Mouse (Mus musculus): ENCODE data around the gene St3gal3. TPM values are rescaled to one million over a fixed set of nuclear protein-coding genes. Genes with fewer than 3 reads are reported as not detected.

Gene St3gal3
- polyA plus RNA-seq, 1 experiment from 2014 or later = 9.6 TPM

GRCm38 (mm10) chr4:117990571-117990970 is 144.1 kb downstream of the St3gal3 start:
- Histone ChIP-seq H3K4me3 (no peak overlapping the region), H3K9ac (no peak overlapping the region), H3K36me3 (no peaks in the 10 kb centered on the region), H3K4me2 (no peak overlapping the region), H3K27ac (no peak overlapping the region), H3K27me3 (no peaks in the 10 kb centered on the region), H3K4me1 (peaks cover 11% of the 10 kb centered on the region), H3K9me3 (no peaks in the 10 kb centered on the region)
- 72% methylated on average over 3 of the region's 3 CpGs for WGBS
- no peak for ATAC-seq (ENCODE audit: insufficient number of reproducible peaks, low FRiP score, low TSS enrichment, low read depth)

DNA sequence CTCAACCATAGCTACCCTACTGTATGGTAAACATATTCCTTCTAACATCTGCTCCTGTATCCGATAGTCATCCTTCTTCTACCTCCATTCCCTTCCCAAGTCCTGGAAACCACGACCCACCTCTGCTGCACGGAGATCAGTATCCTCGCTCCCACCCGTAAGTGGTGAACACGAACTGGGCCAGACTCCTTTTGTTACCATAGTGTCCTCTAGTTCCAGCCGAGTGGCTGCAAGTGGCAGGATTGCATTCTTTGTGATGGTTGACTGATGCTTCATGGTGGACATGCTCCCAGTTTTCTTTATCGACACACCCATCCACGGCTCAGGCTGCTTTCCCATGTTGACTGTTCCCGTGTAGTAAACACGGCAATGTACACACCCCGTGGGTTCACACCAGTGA is 144.9 kb downstream of the St3gal3 start:
- H3K9me3 ChIP-seq = no peaks in the 10 kb centered on the region

DNA sequence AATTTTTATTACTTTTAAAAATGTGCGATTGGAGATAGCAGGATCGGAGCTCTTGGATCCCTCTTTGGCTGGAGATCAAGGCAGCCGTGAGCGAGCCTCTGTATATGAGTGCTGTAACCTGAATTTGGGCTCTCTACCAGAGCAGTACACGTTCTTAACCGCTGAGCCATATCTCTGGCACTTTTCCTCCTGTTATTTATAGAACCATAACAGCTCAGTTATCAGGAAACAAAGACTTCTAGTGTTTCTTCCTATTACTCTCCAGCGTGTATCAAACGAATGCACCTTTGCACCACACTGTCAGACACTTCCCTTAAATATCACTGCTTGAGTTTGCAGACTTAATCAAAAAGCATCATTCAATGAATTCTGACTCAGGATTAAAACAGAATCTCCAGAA is 147.9 kb downstream of the St3gal3 start:
- no peak overlapping the region for H3K9ac ChIP-seq
- no peaks in the 10 kb centered on the region for H3K27me3 ChIP-seq
- no peak for ATAC-seq (ENCODE audit: insufficient number of reproducible peaks, low FRiP score, low TSS enrichment, low read depth)
- H3K4me1 ChIP-seq = peaks cover 16% of the 10 kb centered on the region
- no peaks in the 10 kb centered on the region for H3K9me3 ChIP-seq
- H3K27ac ChIP-seq = no peak overlapping the region
- H3K4me2 ChIP-seq = no peak overlapping the region
- H3K36me3 ChIP-seq = no peaks in the 10 kb centered on the region
- 45% methylated on average over 8 of the region's 8 CpGs for WGBS
- no peak overlapping the region for H3K4me3 ChIP-seq

More for the DNA sequence above, 144.9 kb downstream of the St3gal3 start:
- WGBS = 90% methylated on average over 12 of the region's 12 CpGs
- ATAC-seq (ENCODE audit: insufficient number of reproducible peaks, low FRiP score, low TSS enrichment, low read depth) = no peak
- Histone ChIP-seq H3K4me2 (no peak overlapping the region), H3K27ac (no peak overlapping the region), H3K9ac (no peak overlapping the region), H3K36me3 (no peaks in the 10 kb centered on the region), H3K27me3 (no peaks in the 10 kb centered on the region), H3K4me1 (peaks cover 13% of the 10 kb centered on the region), H3K4me3 (no peak overlapping the region)

- no peak overlapping the region for H3K9ac ChIP-seq
- H3K4me1 ChIP-seq = peaks cover 16% of the 10 kb centered on the region
- H3K27me3 ChIP-seq = no peaks in the 10 kb centered on the region
- H3K4me3 ChIP-seq = no peak overlapping the region
- no peaks in the 10 kb centered on the region for H3K36me3 ChIP-seq
- no peak overlapping the region for H3K27ac ChIP-seq
- WGBS = 63% methylated on average over 8 of the region's 8 CpGs
- no peak overlapping the region for H3K4me2 ChIP-seq
- H3K9me3 ChIP-seq = no peaks in the 10 kb centered on the region
- no peak for ATAC-seq (ENCODE audit: insufficient number of reproducible peaks, low FRiP score, low TSS enrichment, low read depth)
These were observed 149.6 kb downstream of the St3gal3 start for GRCm38 (mm10) chr4:117984993-117985587.

DNA sequence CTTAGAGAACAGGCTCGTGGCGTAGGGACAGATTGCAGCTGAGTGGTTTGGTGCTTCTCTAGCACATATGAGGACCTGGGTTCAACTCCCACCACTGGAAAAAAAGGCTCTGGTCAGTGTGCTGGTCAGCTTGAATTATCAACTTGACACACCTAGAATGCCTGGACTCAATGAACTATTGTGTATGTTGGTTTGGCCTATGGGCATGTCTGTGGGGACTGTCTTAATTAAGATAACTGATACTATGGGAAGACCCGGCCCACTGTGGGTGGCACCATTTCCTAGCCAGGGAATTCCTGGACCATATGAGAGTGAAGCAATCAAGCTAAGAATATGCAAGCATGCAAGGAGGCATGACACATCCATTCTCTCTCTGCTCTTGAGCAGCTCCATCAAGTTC is 150.5 kb downstream of the St3gal3 start:
- H3K4me2 ChIP-seq = no peak overlapping the region
- no peaks in the 10 kb centered on the region for H3K9me3 ChIP-seq
- no peak overlapping the region for H3K4me3 ChIP-seq
- peaks cover 16% of the 10 kb centered on the region for H3K4me1 ChIP-seq
- 94% methylated on average over 3 of the region's 3 CpGs for WGBS
- no peak overlapping the region for H3K9ac ChIP-seq
- H3K27me3 ChIP-seq = no peaks in the 10 kb centered on the region
- no peak for ATAC-seq (ENCODE audit: insufficient number of reproducible peaks, low FRiP score, low TSS enrichment, low read depth)
- no peaks in the 10 kb centered on the region for H3K36me3 ChIP-seq
- no peak overlapping the region for H3K27ac ChIP-seq

DNA sequence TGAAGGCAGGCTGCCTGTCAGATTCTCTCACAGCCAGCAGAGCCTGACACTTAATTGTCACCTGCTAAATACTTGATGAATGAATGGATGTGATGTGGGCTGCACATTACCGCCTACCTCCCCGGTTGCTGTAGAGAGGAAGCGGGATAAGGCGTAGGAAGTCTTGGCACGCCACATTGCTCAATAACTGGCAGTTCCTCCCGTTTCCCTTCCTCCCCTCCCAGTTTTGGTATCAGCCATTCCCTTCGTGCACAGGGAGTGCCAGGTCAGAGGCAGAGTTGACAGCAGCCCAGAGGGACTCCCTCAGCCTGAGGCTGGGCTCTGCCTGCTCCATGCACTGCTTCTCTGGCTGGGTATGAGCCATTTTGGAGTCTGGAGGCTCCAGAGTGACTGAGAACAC is 152.0 kb downstream of the St3gal3 start:
- H3K27ac ChIP-seq = no peak overlapping the region
- ATAC-seq (ENCODE audit: insufficient number of reproducible peaks, low FRiP score, low TSS enrichment, low read depth) = no peak
- H3K36me3 ChIP-seq = no peaks in the 10 kb centered on the region
- H3K4me3 ChIP-seq = no peak overlapping the region
- no peak overlapping the region for H3K9ac ChIP-seq
- H3K4me2 ChIP-seq = no peak overlapping the region
- no peaks in the 10 kb centered on the region for H3K27me3 ChIP-seq
- H3K9me3 ChIP-seq = no peaks in the 10 kb centered on the region
- 43% methylated on average over 7 of the region's 7 CpGs for WGBS
- peaks cover 16% of the 10 kb centered on the region for H3K4me1 ChIP-seq

DNA sequence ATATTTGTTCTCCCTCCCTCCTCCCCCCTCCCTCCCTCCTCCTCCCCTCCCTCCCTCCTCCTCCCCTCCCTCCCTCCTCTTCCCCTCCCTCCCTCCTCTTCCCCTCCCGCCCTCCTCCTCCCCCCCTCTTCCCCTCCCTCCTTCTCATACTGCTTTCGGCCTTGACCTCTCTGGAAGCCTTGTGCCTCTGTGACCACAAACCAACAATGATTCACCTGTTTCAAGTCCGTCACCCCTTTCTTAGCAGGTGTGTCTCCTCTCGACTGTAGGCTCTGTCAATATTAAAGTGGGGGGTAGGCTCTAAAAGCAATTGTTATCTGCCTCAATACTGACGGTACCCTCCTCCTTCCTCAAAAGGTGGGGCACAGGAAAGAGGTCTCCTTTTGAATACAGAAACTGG is 153.2 kb downstream of the St3gal3 start:
- H3K9me3 ChIP-seq = no peaks in the 10 kb centered on the region
- ATAC-seq (ENCODE audit: insufficient number of reproducible peaks, low FRiP score, low TSS enrichment, low read depth) = no peak

GRCm38 (mm10) chr4:117980161-117980560 is 154.6 kb downstream of the St3gal3 start:
- H3K27me3 ChIP-seq = no peaks in the 10 kb centered on the region
- H3K27ac ChIP-seq = no peak overlapping the region
- no peak overlapping the region for H3K4me3 ChIP-seq
- H3K4me1 ChIP-seq = peaks cover 6% of the 10 kb centered on the region; the same call in 1 of the 2 replicates
- ATAC-seq (ENCODE audit: insufficient number of reproducible peaks, low FRiP score, low TSS enrichment, low read depth) = no peak
- H3K9me3 ChIP-seq = no peaks in the 10 kb centered on the region
- H3K9ac ChIP-seq = no peak overlapping the region
- no peak overlapping the region for H3K4me2 ChIP-seq
- H3K36me3 ChIP-seq = no peaks in the 10 kb centered on the region
- 81% methylated on average over 4 of the region's 4 CpGs for WGBS

More for the DNA sequence above, 153.2 kb downstream of the St3gal3 start:
- Histone ChIP-seq H3K4me1 (peaks cover 12% of the 10 kb centered on the region), H3K4me3 (no peak overlapping the region), H3K27me3 (no peaks in the 10 kb centered on the region), H3K4me2 (no peak overlapping the region), H3K27ac (no peak overlapping the region), H3K36me3 (no peaks in the 10 kb centered on the region), H3K9ac (no peak overlapping the region)
- WGBS = 79% methylated on average over 3 of the region's 5 CpGs

GRCm38 (mm10) chr4:117979181-117979580 is 155.5 kb downstream of the St3gal3 start:
- no peak for ATAC-seq (ENCODE audit: insufficient number of reproducible peaks, low FRiP score, low TSS enrichment, low read depth)
- WGBS = 85% methylated on average over 4 of the region's 4 CpGs
- Histone ChIP-seq H3K9me3 (no peaks in the 10 kb centered on the region), H3K27me3 (no peaks in the 10 kb centered on the region), H3K27ac (no peak overlapping the region), H3K4me3 (no peak overlapping the region), H3K4me1 (peaks cover 6% of the 10 kb centered on the region; the same call in 1 of the 2 replicates), H3K9ac (no peak overlapping the region), H3K4me2 (no peak overlapping the region), H3K36me3 (no peaks in the 10 kb centered on the region)

GRCm38 (mm10) chr4:117978282-117978681 is 156.4 kb downstream of the St3gal3 start:
- no peak for ATAC-seq (ENCODE audit: insufficient number of reproducible peaks, low FRiP score, low TSS enrichment, low read depth)
- no peaks in the 10 kb centered on the region for H3K9me3 ChIP-seq
- no peaks in the 10 kb centered on the region for H3K36me3 ChIP-seq
- no peak overlapping the region for H3K4me3 ChIP-seq
- H3K27me3 ChIP-seq = no peaks in the 10 kb centered on the region
- H3K4me1 ChIP-seq = peaks cover 6% of the 10 kb centered on the region; the same call in 1 of the 2 replicates
- no peak overlapping the region for H3K27ac ChIP-seq
- no peak overlapping the region for H3K4me2 ChIP-seq
- H3K9ac ChIP-seq = no peak overlapping the region
- WGBS = 93% methylated on average over 9 of the region's 9 CpGs

DNA sequence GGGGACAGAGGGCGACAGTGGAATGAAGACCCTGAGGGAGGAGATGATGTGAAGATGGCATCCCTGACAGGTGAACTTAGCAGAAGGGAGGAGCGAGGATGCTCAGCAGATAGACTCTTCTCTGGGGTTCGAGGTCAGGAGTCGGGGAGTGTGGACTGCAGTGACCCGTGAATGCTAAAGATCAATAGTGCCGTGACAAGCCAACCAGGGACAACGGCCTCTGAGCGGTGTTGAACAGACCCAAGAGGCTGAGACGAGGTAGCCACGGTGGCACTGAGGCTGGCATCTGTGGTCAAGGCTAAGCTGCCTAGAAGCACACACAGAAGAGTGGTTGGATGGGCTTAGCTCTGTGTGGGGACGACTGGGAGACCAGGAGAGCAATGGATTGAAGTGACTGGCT is 156.9 kb downstream of the St3gal3 start:
- 89% methylated on average over 11 of the region's 11 CpGs for whole genome bisulfite sequencing
- H3K4me3 ChIP-seq = no peak overlapping the region
- H3K27me3 ChIP-seq = no peaks in the 10 kb centered on the region
- H3K9me3 ChIP-seq = no peaks in the 10 kb centered on the region
- no peaks in the 10 kb centered on the region for H3K36me3 ChIP-seq
- H3K27ac ChIP-seq = no peak overlapping the region
- ATAC-seq (ENCODE audit: insufficient number of reproducible peaks, low FRiP score, low TSS enrichment, low read depth) = no peak
- no peak overlapping the region for H3K4me2 ChIP-seq
- H3K9ac ChIP-seq = no peak overlapping the region
- H3K4me1 ChIP-seq = peaks cover 7% of the 10 kb centered on the region; the same call in 1 of the 2 replicates

DNA sequence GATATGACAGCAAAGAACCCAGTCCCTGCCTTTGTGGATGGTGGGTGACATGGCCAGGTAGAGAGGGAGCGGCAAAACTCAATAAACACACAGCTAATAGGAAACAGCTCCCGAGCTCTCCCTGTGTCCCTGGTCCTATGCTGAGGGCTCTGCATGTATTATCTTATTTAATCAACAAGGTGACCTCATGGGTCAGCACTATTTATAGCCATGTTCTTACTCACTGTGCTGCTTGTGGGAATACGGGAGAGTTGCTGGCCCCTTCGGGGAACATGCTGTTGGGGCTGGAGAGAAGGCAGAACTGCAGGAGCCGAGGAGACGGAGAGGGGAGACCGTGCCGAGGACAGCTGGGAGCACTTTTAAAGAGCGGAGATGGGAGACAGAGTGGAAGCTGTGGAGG is 157.3 kb downstream of the St3gal3 start:
- Histone ChIP-seq H3K9ac (no peak overlapping the region), H3K4me1 (peaks cover 6% of the 10 kb centered on the region; the same call in 1 of the 2 replicates), H3K27me3 (no peaks in the 10 kb centered on the region), H3K9me3 (no peaks in the 10 kb centered on the region), H3K27ac (no peak overlapping the region), H3K4me3 (no peak overlapping the region), H3K36me3 (no peaks in the 10 kb centered on the region), H3K4me2 (no peak overlapping the region)
- no peak for ATAC-seq (ENCODE audit: insufficient number of reproducible peaks, low FRiP score, low TSS enrichment, low read depth)
- WGBS = 57% methylated on average over 9 of the region's 9 CpGs

DNA sequence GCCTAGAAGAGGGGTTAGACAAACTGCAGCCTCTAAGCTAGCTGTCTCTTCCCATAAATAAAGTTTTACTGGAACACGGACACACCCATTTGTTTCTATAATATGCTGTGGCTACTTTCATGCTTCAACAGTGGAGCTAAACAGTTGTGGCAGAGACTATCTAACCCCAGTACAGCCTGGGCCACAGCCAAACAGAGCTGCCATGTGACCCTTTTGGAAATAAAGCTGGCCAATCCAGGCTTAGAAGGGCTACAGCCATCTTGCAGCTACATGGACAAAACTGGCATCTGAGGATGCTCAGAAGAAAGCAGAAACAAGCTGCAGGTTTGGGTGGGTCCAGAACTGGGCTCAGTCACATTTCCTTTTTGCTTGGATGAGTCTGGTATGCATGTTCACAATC is 158.9 kb downstream of the St3gal3 start:
- Histone ChIP-seq H3K9ac (no peak overlapping the region), H3K27me3 (no peaks in the 10 kb centered on the region), H3K4me1 (peaks cover 6% of the 10 kb centered on the region; the same call in 1 of the 2 replicates), H3K4me2 (no peak overlapping the region), H3K36me3 (no peaks in the 10 kb centered on the region), H3K9me3 (no peaks in the 10 kb centered on the region), H3K27ac (no peak overlapping the region), H3K4me3 (no peak overlapping the region)
- ATAC-seq (ENCODE audit: insufficient number of reproducible peaks, low FRiP score, low TSS enrichment, low read depth) = no peak
- 67% methylated on average over 1 of the region's 1 CpGs for WGBS
